Mouse (Mus musculus) hindbrain, embryonic 16.5 days (tissue): ENCODE results near the gene Maff. TPM values are rescaled to one million over a fixed set of nuclear protein-coding genes. Genes with fewer than 3 reads are reported as not detected.
A peak's percentile ranks its signal among the peaks of the same experiment; 100 is the strongest.

ENCODE experiments used
- ATAC-seq: fragments of 200-750 bp; cut with Nextera tagmentation; 2 replicates; pipeline ENCODE4 v1.8.0; 2017; ENCODE audit warnings: moderate TSS enrichment, moderate library complexity
- H3K27ac ChIP-seq: fragments of 300-500 bp; sonication (generic); 2 replicates; pipeline ENCODE4 v1.5.1; 2014; ENCODE audit warnings: low read depth, mild to moderate bottlenecking, control low read depth, low read length, moderate library complexity
- H3K27me3 ChIP-seq: fragments of 300-500 bp; sonication (generic); replicated peaks from 2 replicates; pipeline ENCODE4 v1.6.1; 2014; ENCODE audit warnings: low read length; ENCODE audit not compliant: control insufficient read depth, insufficient read depth
- H3K36me3 ChIP-seq: fragments of 300-500 bp; sonication (generic); 2 replicates; pipeline ENCODE4 v1.6.1; 2014; ENCODE audit warnings: mild to moderate bottlenecking, low read length, moderate library complexity, mixed read lengths; ENCODE audit not compliant: control insufficient read depth, insufficient read depth
- H3K4me1 ChIP-seq: fragments of 300-500 bp; sonication (generic); 2 replicates; pipeline ENCODE4 v1.6.1; 2014; ENCODE audit warnings: low read depth, low read length; ENCODE audit not compliant: control insufficient read depth, insufficient read depth
- H3K4me2 ChIP-seq: fragments of 300-500 bp; sonication (generic); 2 replicates; pipeline ENCODE4 v1.6.1; 2014; ENCODE audit warnings: mild to moderate bottlenecking, low read length, control low read depth, moderate library complexity
- H3K4me3 ChIP-seq: fragments of 300-500 bp; sonication (generic); 2 replicates; pipeline ENCODE4 v1.5.1; 2014; ENCODE audit warnings: mild to moderate bottlenecking, low read length, control low read depth, moderate library complexity
- H3K9ac ChIP-seq: fragments of 300-500 bp; sonication (generic); 2 replicates; pipeline ENCODE4 v1.6.1; 2014; ENCODE audit warnings: low read depth, mild to moderate bottlenecking, control low read depth, low read length, moderate library complexity
- H3K9me3 ChIP-seq: fragments of 300-500 bp; sonication (generic); 2 replicates; pipeline ENCODE4 v1.6.1; 2014; ENCODE audit warnings: mild to moderate bottlenecking, low read length, moderate library complexity; ENCODE audit not compliant: control insufficient read depth
- WGBS: fragments of 180-500 bp; shearing (Covaris S2); extraction: QIAGEN DNeasy Blood & Tissue Kit; methylation state at CpG from one replicate; pipeline ENCODE4 v1.1.7; 2014; 5-methylcytosine and 5-hydroxymethylcytosine counted together
- polyA plus RNA-seq: library from polyadenylated mRNA; unstranded; fragments of >200 nt; fragmentation: Nextera tagmentation; extraction: Ambion mirVana; gene quantifications from 2 replicates; pipeline ENCODE4 v1.2.1, GENCODE M21; 2015

Gene Maff
- polyA plus RNA-seq, 1 experiment from 2014 or later: 1.2 TPM

DNA sequence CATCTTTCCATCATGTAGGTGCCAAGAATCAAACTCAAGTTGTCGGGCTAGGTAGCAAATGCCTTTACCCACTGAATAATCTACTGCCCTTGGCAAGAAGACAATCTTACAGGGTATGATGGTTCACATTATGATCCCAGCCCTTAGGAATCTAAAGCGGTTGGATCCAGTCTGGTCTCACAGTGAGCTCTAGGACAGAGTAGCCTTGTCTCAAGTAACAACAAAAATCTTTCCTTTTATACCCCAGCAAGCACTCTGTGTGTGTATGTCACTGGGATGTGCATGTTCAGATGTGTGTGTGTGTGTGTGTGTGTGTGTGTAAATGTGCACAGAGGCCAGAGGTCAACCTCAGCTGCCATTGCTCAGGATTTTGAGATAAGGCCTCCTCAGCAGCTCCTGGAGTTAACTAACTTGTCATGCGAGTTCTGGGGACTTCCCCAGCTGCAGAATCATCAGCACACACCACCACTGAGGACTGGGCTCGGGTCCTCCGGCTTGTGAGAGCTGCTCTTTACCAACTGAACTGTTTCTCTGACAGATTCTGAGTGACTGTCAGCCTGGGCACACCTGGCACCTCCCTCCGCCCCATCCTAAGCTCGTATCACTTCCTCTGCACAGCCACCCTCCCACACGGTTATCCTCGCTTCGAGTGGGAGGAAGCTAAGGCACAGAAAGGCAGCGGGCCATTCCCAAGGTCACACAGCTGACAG is 24.0 kb upstream of the Maff start:
- Histone ChIP-seq H3K9ac (no peak overlapping the region), H3K27me3 (no peaks in the 10 kb centered on the region), H3K4me3 (no peak overlapping the region), H3K9me3 (no peaks in the 10 kb centered on the region), H3K4me2 (no peak overlapping the region), H3K4me1 (peaks cover 7% of the 10 kb centered on the region), H3K27ac (no peak overlapping the region), H3K36me3 (no peaks in the 10 kb centered on the region)
- no peak for ATAC-seq
- 78% methylated on average over 11 of the region's 11 CpGs for WGBS

- 76% methylated on average over 6 of the region's 6 CpGs for WGBS
- no peak for ATAC-seq
- no peak overlapping the region for H3K9ac ChIP-seq
- no peaks in the 10 kb centered on the region for H3K36me3 ChIP-seq
- no peak overlapping the region for H3K27ac ChIP-seq
- no peak overlapping the region for H3K4me2 ChIP-seq
- H3K9me3 ChIP-seq: no peaks in the 10 kb centered on the region
- H3K4me1 ChIP-seq: peaks cover 8% of the 10 kb centered on the region
- no peak overlapping the region for H3K4me3 ChIP-seq
- no peaks in the 10 kb centered on the region for H3K27me3 ChIP-seq
These were observed 23.2 kb upstream of the Maff start for GRCm38 (mm10) chr15:79322991-79323790.

GRCm38 (mm10) chr15:79323791-79324155 is 22.6 kb upstream of the Maff start:
- H3K36me3 ChIP-seq: no peaks in the 10 kb centered on the region
- H3K9ac ChIP-seq: no peak overlapping the region
- H3K27me3 ChIP-seq: no peaks in the 10 kb centered on the region
- no peaks in the 10 kb centered on the region for H3K9me3 ChIP-seq
- H3K4me1 ChIP-seq: peaks cover 8% of the 10 kb centered on the region
- H3K27ac ChIP-seq: 0 out of 2 replicates have a peak overlapping the region, but pooled peaks have one; percentile 10
- no peak overlapping the region for H3K4me2 ChIP-seq
- no peak overlapping the region for H3K4me3 ChIP-seq
- no peak for ATAC-seq
- 63% methylated on average over 4 of the region's 4 CpGs for WGBS

GRCm38 (mm10) chr15:79324373-79324772 is 22.0 kb upstream of the Maff start:
- H3K36me3 ChIP-seq: no peaks in the 10 kb centered on the region
- no peak overlapping the region for H3K4me2 ChIP-seq
- H3K4me1 ChIP-seq: peaks cover 8% of the 10 kb centered on the region
- H3K27me3 ChIP-seq: no peaks in the 10 kb centered on the region
- no peak overlapping the region for H3K9ac ChIP-seq
- 79% methylated on average over 3 of the region's 3 CpGs for WGBS
- no peak for ATAC-seq
- H3K9me3 ChIP-seq: no peaks in the 10 kb centered on the region
- H3K4me3 ChIP-seq: no peak overlapping the region
- H3K27ac ChIP-seq: no peak overlapping the region

GRCm38 (mm10) chr15:79325742-79326141 is 20.7 kb upstream of the Maff start:
- no peak for ATAC-seq
- 85% methylated on average over 3 of the region's 3 CpGs for WGBS

DNA sequence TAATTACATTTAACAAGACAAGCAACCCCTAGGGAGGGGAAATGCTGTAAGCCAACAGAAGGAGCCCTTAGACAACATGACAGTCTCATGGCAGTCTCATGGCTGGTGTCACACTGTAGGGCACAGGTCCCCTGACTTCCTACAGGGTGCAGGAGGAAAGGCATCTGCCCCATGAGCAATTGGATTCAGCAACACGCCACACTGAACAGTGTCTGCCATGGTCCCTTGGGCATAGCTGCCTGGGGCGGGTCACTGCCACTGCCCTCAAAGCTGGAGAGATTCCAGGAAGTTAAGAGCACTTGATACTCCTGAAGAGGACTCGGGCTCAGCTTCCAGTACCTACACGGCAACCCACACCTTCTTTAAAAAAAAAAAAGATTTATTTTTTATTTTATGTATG is 20.2 kb upstream of the Maff start:
- 54% methylated on average over 4 of the region's 4 CpGs for WGBS
- no peaks in the 10 kb centered on the region for H3K36me3 ChIP-seq
- H3K4me2 ChIP-seq: no peak overlapping the region
- ATAC-seq: no peak
- no peaks in the 10 kb centered on the region for H3K27me3 ChIP-seq
- no peak overlapping the region for H3K9ac ChIP-seq
- H3K9me3 ChIP-seq: no peaks in the 10 kb centered on the region
- H3K27ac ChIP-seq: peak overlapping the region; percentile 23; the same call in 1 of the 2 replicates
- H3K4me1 ChIP-seq: peaks cover 8% of the 10 kb centered on the region
- no peak overlapping the region for H3K4me3 ChIP-seq

More at GRCm38 (mm10) chr15:79325742-79326141, 20.7 kb upstream of the Maff start:
- no peaks in the 10 kb centered on the region for H3K9me3 ChIP-seq
- no peak overlapping the region for H3K4me3 ChIP-seq
- peaks cover 8% of the 10 kb centered on the region for H3K4me1 ChIP-seq
- no peak overlapping the region for H3K27ac ChIP-seq
- no peaks in the 10 kb centered on the region for H3K36me3 ChIP-seq
- no peak overlapping the region for H3K9ac ChIP-seq
- H3K4me2 ChIP-seq: no peak overlapping the region
- H3K27me3 ChIP-seq: no peaks in the 10 kb centered on the region

- 8% methylated on average over 20 of the region's 20 CpGs for WGBS
- Histone ChIP-seq H3K4me3 (peak overlapping the region; percentile 54), H3K27me3 (no peaks in the 10 kb centered on the region), H3K27ac (peak overlapping the region; percentile 86), H3K4me1 (peaks cover 8% of the 10 kb centered on the region), H3K36me3 (no peaks in the 10 kb centered on the region), H3K9me3 (no peaks in the 10 kb centered on the region), H3K9ac (peak overlapping the region; percentile 66), H3K4me2 (peak overlapping the region; percentile 83)
- peak; percentile 34 for ATAC-seq
These were observed 19.2 kb upstream of the Maff start for GRCm38 (mm10) chr15:79326971-79327961.

GRCm38 (mm10) chr15:79328058-79328938 is 18.1 kb upstream of the Maff start, which contains the start of gene Pla2g6:
Pla2g6 (minus strand) TSS chr15:79328390.
- H3K27ac ChIP-seq: peak within 1 kb of the TSS; percentile 86
- peak within 1 kb of the TSS; percentile 54 for H3K4me3 ChIP-seq
- H3K4me2 ChIP-seq: peak within 1 kb of the TSS; percentile 83
- no peaks in the 10 kb centered on the region for H3K27me3 ChIP-seq
- 5% methylated on average over 39 of the region's 46 CpGs for WGBS
- no peaks in the 10 kb centered on the region for H3K36me3 ChIP-seq
- H3K9me3 ChIP-seq: no peaks in the 10 kb centered on the region
- peak within 1 kb of the TSS; percentile 66 for H3K9ac ChIP-seq
- H3K4me1 ChIP-seq: peaks cover 8% of the 10 kb centered on the region
- peak; percentile 98 for ATAC-seq
